Mouse (Mus musculus): ENCODE measurements around the gene Cd44.

- TF ChIP-seq ZNF384 (IDR thresholded peaks at IDR 0.05; ENCODE audit: low read depth, low read length) (no peak), ZC3H11A (IDR thresholded peaks at IDR 0.05; ENCODE audit: borderline replicate concordance, low read depth, low read length) (no peak), CHD2 (IDR thresholded peaks at IDR 0.05; ENCODE audit: low read depth, low read length) (no peak)
Measured at GRCm38 (mm10) chr2:102820225-102820711, 81.2 kb downstream of the Cd44 start.
